ENCODE assay signal across 8 mouse cellular contexts in genomic region chr10:128377940-128378448, GRCm38 (mm10). TPM values are rescaled to one million over a fixed set of nuclear protein-coding genes. Genes with fewer than 3 reads are reported as not detected.
DNase-seq lines count a peak whose midpoint lies in the region; ATAC-seq and TF ChIP-seq lines count a peak whose summit lies in the region.

No protein-coding gene starts in this region.

- ATAC-seq in embryonic facial prominence, embryonic 14.5 days (ENCODE audit: low read depth): no peak
- ATAC-seq in intestine, embryonic 15.5 days: no peak
- ATAC-seq in neural tube, embryonic 13.5 days (ENCODE audit: low read depth): 0 out of 2 replicates have a peak, but pooled peaks have one; percentile 4

- H3K9ac ChIP-seq in liver, adult 2 months (ENCODE audit: low read depth, low read length): peak overlapping the region; percentile 99; the same call in 1 of the 2 replicates
- H3K9ac ChIP-seq in embryonic facial prominence, embryonic 14.5 days (ENCODE audit: low read depth, low read length): peak overlapping the region; percentile 96
- peak overlapping the region; percentile 99 for H3K9ac ChIP-seq in intestine, embryonic 15.5 days
- H3K9ac ChIP-seq in neural tube, embryonic 13.5 days: peak overlapping the region; percentile 100

- TF ChIP-seq POLR2A in liver, adult 2 months (IDR thresholded peaks at IDR 0.05; ENCODE audit: extremely low read depth, insufficient read depth, low read length): no peak

- H3K4me1 ChIP-seq in liver, adult 2 months (ENCODE audit: control insufficient read depth, insufficient read depth, low read length): peaks cover 9% of the 10 kb centered on the region; the same call in 1 of the 2 replicates
- peaks cover 8% of the 10 kb centered on the region for H3K4me1 ChIP-seq in embryonic facial prominence, embryonic 14.5 days (ENCODE audit: control insufficient read depth, insufficient read depth, low read length)
- H3K4me1 ChIP-seq in intestine, embryonic 15.5 days (replicated peaks): peaks cover 15% of the 10 kb centered on the region
- H3K4me1 ChIP-seq in neural tube, embryonic 13.5 days (replicated peaks): peaks cover 27% of the 10 kb centered on the region

- H3K9me3 ChIP-seq in embryonic facial prominence, embryonic 14.5 days (ENCODE audit: control insufficient read depth, low read length): no peaks in the 10 kb centered on the region
- no peaks in the 10 kb centered on the region for H3K9me3 ChIP-seq in intestine, embryonic 15.5 days
- H3K9me3 ChIP-seq in neural tube, embryonic 13.5 days: no peaks in the 10 kb centered on the region

- DNase-seq in liver, adult 2 months (ENCODE audit: extremely low read depth, low read depth, low spot score): no peak
- no peak for DNase-seq in liver
- no peak for DNase-seq in embryonic facial prominence, embryonic 14.5 days (ENCODE audit: low spot score)
- no peak for DNase-seq in cerebellum, postnatal 10 days
- DNase-seq in layer of hippocampus, adult 9-10 months (ENCODE audit: low spot score): no peak
- DNase-seq in layer of hippocampus, adult 9-11 months: no peak

- peak overlapping the region; percentile 98 for H3K4me3 ChIP-seq in liver, adult 2 months (ENCODE audit: insufficient read depth, low read depth, low read length)
- H3K4me3 ChIP-seq in embryonic facial prominence, embryonic 14.5 days (ENCODE audit: low read depth, low read length): peak overlapping the region; percentile 75
- H3K4me3 ChIP-seq in intestine, embryonic 15.5 days (replicated peaks): peak overlapping the region; percentile 94
- H3K4me3 ChIP-seq in neural tube, embryonic 13.5 days: peak overlapping the region; percentile 96

- peaks cover 6% of the 10 kb centered on the region for H3K36me3 ChIP-seq in liver, adult 2 months (ENCODE audit: control insufficient read depth, insufficient read depth, low read length)
- peaks cover 46% of the 10 kb centered on the region for H3K36me3 ChIP-seq in embryonic facial prominence, embryonic 14.5 days (ENCODE audit: control insufficient read depth, insufficient read depth, low read length)
- H3K36me3 ChIP-seq in intestine, embryonic 15.5 days: peaks cover 30% of the 10 kb centered on the region
- peaks cover 48% of the 10 kb centered on the region for H3K36me3 ChIP-seq in neural tube, embryonic 13.5 days

- H3K79me2 ChIP-seq in liver, adult 2 months (ENCODE audit: control insufficient read depth, insufficient read depth, low read length): peaks cover 14% of the 10 kb centered on the region; the same call in 1 of the 2 replicates

- no peak overlapping the region for H3K27ac ChIP-seq in liver, adult 2 months (replicated peaks; ENCODE audit: insufficient read depth, low read depth, low read length)
- peak overlapping the region; percentile 97 for H3K27ac ChIP-seq in embryonic facial prominence, embryonic 14.5 days (replicated peaks; ENCODE audit: low read depth, low read length)
- H3K27ac ChIP-seq in intestine, embryonic 15.5 days: peak overlapping the region; percentile 94; the same call in 1 of the 2 replicates
- peak overlapping the region; percentile 98 for H3K27ac ChIP-seq in neural tube, embryonic 13.5 days (replicated peaks)

- H3K4me2 ChIP-seq in embryonic facial prominence, embryonic 14.5 days (ENCODE audit: low read depth, low read length): peak overlapping the region; percentile 74
- peak overlapping the region; percentile 92 for H3K4me2 ChIP-seq in intestine, embryonic 15.5 days (replicated peaks)
- peak overlapping the region; percentile 79 for H3K4me2 ChIP-seq in neural tube, embryonic 13.5 days

- 78% methylated on average over 14 of the region's 14 CpGs for WGBS in liver, adult 2 months
- WGBS in embryonic facial prominence, embryonic 14.5 days: 52% methylated on average over 14 of the region's 14 CpGs
- WGBS in intestine, embryonic 15.5 days: 52% methylated on average over 14 of the region's 14 CpGs
- 57% methylated on average over 14 of the region's 14 CpGs for WGBS in neural tube, embryonic 13.5 days

- no peaks in the 10 kb centered on the region for H3K27me3 ChIP-seq in liver, adult 2 months (ENCODE audit: control insufficient read depth, insufficient read depth, low read length)
- no peaks in the 10 kb centered on the region for H3K27me3 ChIP-seq in embryonic facial prominence, embryonic 14.5 days (replicated peaks; ENCODE audit: control insufficient read depth, insufficient read depth, low read length)
- H3K27me3 ChIP-seq in intestine, embryonic 15.5 days (replicated peaks): no peaks in the 10 kb centered on the region
- H3K27me3 ChIP-seq in neural tube, embryonic 13.5 days: no peaks in the 10 kb centered on the region

- no peak for TF ChIP-seq CTCF in liver, adult 2 months (IDR thresholded peaks at IDR 0.05; ENCODE audit: low read depth, low read length)

RNA-seq across cellular contexts. Expression of gene Ankrd52, which starts 1.1 kb away (rescaled TPM):
- 5.6 and 9.3 TPM in 2 replicates for total RNA-seq in liver, adult 2 months (2014; rRNA removed)
- 11.8 and 14.8 TPM in 2 replicates for polyA plus RNA-seq in liver, adult 2 months (2012; rRNA removed)
- polyA plus RNA-seq in embryonic facial prominence, embryonic 14.5 days (2014; fragmentation: Nextera tagmentation; extraction: Ambion mirVana): 11.9 and 12.7 TPM in 2 replicates
- 10.0 and 11.5 TPM in 2 replicates for polyA plus RNA-seq in intestine, embryonic 15.5 days (2015; fragmentation: Nextera tagmentation; extraction: Ambion mirVana)
- polyA plus RNA-seq in neural tube, embryonic 13.5 days (2015; fragmentation: Nextera tagmentation; extraction: Ambion mirVana): 9.5 and 12.1 TPM in 2 replicates

RNA-seq across cellular contexts. Expression of gene Coq10a, which starts 9.2 kb away (rescaled TPM):
- 19.9 and 20.7 TPM in 2 replicates for total RNA-seq in liver, adult 2 months (2014; rRNA removed)
- 57.9 and 65.7 TPM in 2 replicates for polyA plus RNA-seq in liver, adult 2 months (2012; rRNA removed)
- polyA plus RNA-seq in embryonic facial prominence, embryonic 14.5 days (2014; fragmentation: Nextera tagmentation; extraction: Ambion mirVana): 15.6 and 16.8 TPM in 2 replicates
- 13.7 TPM in 2 replicates for polyA plus RNA-seq in intestine, embryonic 15.5 days (2015; fragmentation: Nextera tagmentation; extraction: Ambion mirVana)
- 34.9 and 41.0 TPM in 2 replicates for polyA plus RNA-seq in neural tube, embryonic 13.5 days (2015; fragmentation: Nextera tagmentation; extraction: Ambion mirVana)

RNA-seq across cellular contexts. Expression of gene Slc39a5, which starts 23.0 kb away (rescaled TPM):
- total RNA-seq in liver, adult 2 months (2014; rRNA removed): 2.4 and 3.2 TPM in 2 replicates
- polyA plus RNA-seq in liver, adult 2 months (2012; rRNA removed): 2.0 and 8.9 TPM in 2 replicates
- polyA plus RNA-seq in embryonic facial prominence, embryonic 14.5 days (2014; fragmentation: Nextera tagmentation; extraction: Ambion mirVana): 0.11 and 0.13 TPM in 2 replicates
- polyA plus RNA-seq in intestine, embryonic 15.5 days (2015; fragmentation: Nextera tagmentation; extraction: Ambion mirVana): 114 and 141 TPM in 2 replicates
- polyA plus RNA-seq in neural tube, embryonic 13.5 days (2015; fragmentation: Nextera tagmentation; extraction: Ambion mirVana): not detected in 2 replicates

RNA-seq across cellular contexts. Expression of gene Nabp2, which starts 33.3 kb away (rescaled TPM):
- total RNA-seq in liver, adult 2 months (2014; rRNA removed): 12.9 and 17.0 TPM in 2 replicates
- polyA plus RNA-seq in liver, adult 2 months (2012; rRNA removed): 22.3 and 27.9 TPM in 2 replicates
- polyA plus RNA-seq in embryonic facial prominence, embryonic 14.5 days (2014; fragmentation: Nextera tagmentation; extraction: Ambion mirVana): 61.9 and 63.3 TPM in 2 replicates
- 87.9 and 97.1 TPM in 2 replicates for polyA plus RNA-seq in intestine, embryonic 15.5 days (2015; fragmentation: Nextera tagmentation; extraction: Ambion mirVana)
- polyA plus RNA-seq in neural tube, embryonic 13.5 days (2015; fragmentation: Nextera tagmentation; extraction: Ambion mirVana): 124 and 129 TPM in 2 replicates

RNA-seq across cellular contexts. Expression of gene Rnf41, which starts 33.5 kb away (rescaled TPM):
- total RNA-seq in liver, adult 2 months (2014; rRNA removed): 5.1 and 6.6 TPM in 2 replicates
- 5.9 TPM in 2 replicates for polyA plus RNA-seq in liver, adult 2 months (2012; rRNA removed)
- polyA plus RNA-seq in embryonic facial prominence, embryonic 14.5 days (2014; fragmentation: Nextera tagmentation; extraction: Ambion mirVana): 35.2 and 36.1 TPM in 2 replicates
- polyA plus RNA-seq in intestine, embryonic 15.5 days (2015; fragmentation: Nextera tagmentation; extraction: Ambion mirVana): 36.6 and 37.5 TPM in 2 replicates
- polyA plus RNA-seq in neural tube, embryonic 13.5 days (2015; fragmentation: Nextera tagmentation; extraction: Ambion mirVana): 73.4 and 74.3 TPM in 2 replicates

Comparison
In these comparisons a context has a peak if more than half of its experiments do, and no peak if none do; other contexts are left out.
1. RNA of gene Slc39a5, which starts 23.0 kb away (polyA plus RNA-seq): 114 to 141 TPM in intestine, embryonic 15.5 days; 2.0 to 8.9 TPM in liver, adult 2 months, 0.11 to 0.13 TPM in embryonic facial prominence, embryonic 14.5 days and not detected in neural tube, embryonic 13.5 days; every median in the first group is over 10 times any median in the second.
2. Peak in every context shown above with its lines, with median percentiles within 50 percentile points of each other: H3K4me3 ChIP-seq, H3K9ac ChIP-seq and H3K4me2 ChIP-seq.